In the genomic region with DNA sequence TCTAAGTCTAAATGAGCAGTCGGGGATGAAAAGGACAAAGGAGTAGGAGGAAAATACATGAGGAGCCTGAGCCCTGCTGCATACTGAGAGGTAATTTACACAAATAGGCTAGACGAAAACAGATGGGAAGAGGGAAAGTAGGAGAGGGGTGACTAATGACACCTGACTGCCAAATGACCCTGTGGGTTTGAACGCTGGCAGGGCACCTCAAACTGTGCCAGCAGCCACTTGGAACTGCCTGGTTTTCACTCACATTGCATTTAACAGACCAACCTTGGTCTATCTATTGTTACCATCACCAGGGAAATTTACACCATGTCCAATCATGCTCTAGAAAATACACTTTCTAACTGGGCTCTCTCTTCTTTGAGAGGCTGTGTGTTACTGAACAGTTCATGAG, we compare ENCODE assay signal across 14 mouse cellular contexts.
DNase-seq lines count a peak whose midpoint lies in the region; ATAC-seq lines count a peak whose summit lies in the region.
"Had no signal": no experiment of that assay in that cellular context is flagged by ENCODE, and none has a peak within 500 bp of the region (broad histone marks: within the 10 kb centered on the region; RNA-seq: fewer than 3 reads in every experiment).

No protein-coding gene starts in this region.

- 30% methylated on average over 3 of the region's 3 CpGs for WGBS in embryonic facial prominence, embryonic 14.5 days
- WGBS in midbrain, embryonic 13.5 days = 13% methylated on average over 3 of the region's 3 CpGs

- H3K4me1 ChIP-seq in embryonic facial prominence, embryonic 14.5 days (ENCODE audit: control insufficient read depth, insufficient read depth, low read length) = no peaks in the 10 kb centered on the region
- H3K4me1 ChIP-seq in midbrain, embryonic 13.5 days (replicated peaks) = peaks cover 8% of the 10 kb centered on the region
- H3K4me1 ChIP-seq: embryonic facial prominence, embryonic 12.5 days; megakaryocyte, embryonic 14.5 days had no signal

- H3K4me3 ChIP-seq in embryonic facial prominence, embryonic 14.5 days (ENCODE audit: low read depth, low read length) = no peak overlapping the region
- no peak overlapping the region for H3K4me3 ChIP-seq in midbrain, embryonic 13.5 days (replicated peaks)
- H3K4me3 ChIP-seq: embryonic facial prominence, embryonic 12.5 days; heart, adult 2 months; megakaryocyte, embryonic 14.5 days had no signal

- no peak overlapping the region for H3K9ac ChIP-seq in embryonic facial prominence, embryonic 14.5 days (ENCODE audit: low read depth, low read length)
- no peak overlapping the region for H3K9ac ChIP-seq in midbrain, embryonic 13.5 days (replicated peaks)
- H3K9ac ChIP-seq: embryonic facial prominence, embryonic 12.5 days; liver, postnatal 0 days had no signal

- DNase-seq in Muller cell, postnatal 12 days (ENCODE audit: inconsistent ontology term) = peak; percentile 38
- peak; percentile 17 for DNase-seq in cerebellum, adult 11 months
- DNase-seq in embryonic facial prominence, embryonic 14.5 days (ENCODE audit: low spot score) = no peak
- DNase-seq in adipocyte (ENCODE audit: low spot score) = no peak
- no peak for DNase-seq in thymus, adult 18-20 months
- DNase-seq: heart, adult 2 months; kidney, postnatal 36 days; liver, postnatal 0 days; thymus, postnatal 14 days had no signal

- no peaks in the 10 kb centered on the region for H3K9me3 ChIP-seq in embryonic facial prominence, embryonic 14.5 days (ENCODE audit: control insufficient read depth, low read length)
- H3K9me3 ChIP-seq in midbrain, embryonic 13.5 days = no peaks in the 10 kb centered on the region
- H3K9me3 ChIP-seq: embryonic facial prominence, embryonic 12.5 days; megakaryocyte, embryonic 14.5 days had no signal

- no peak overlapping the region for H3K27ac ChIP-seq in embryonic facial prominence, embryonic 14.5 days (replicated peaks; ENCODE audit: low read depth, low read length)
- 0 out of 2 replicates have a peak overlapping the region, but pooled peaks have one; percentile 5 for H3K27ac ChIP-seq in midbrain, embryonic 13.5 days
- H3K27ac ChIP-seq: embryonic facial prominence, embryonic 12.5 days; heart, adult 2 months had no signal

- H3K36me3 ChIP-seq in embryonic facial prominence, embryonic 14.5 days (ENCODE audit: control insufficient read depth, insufficient read depth, low read length) = no peaks in the 10 kb centered on the region
- H3K36me3 ChIP-seq in midbrain, embryonic 13.5 days = no peaks in the 10 kb centered on the region
- H3K36me3 ChIP-seq: embryonic facial prominence, embryonic 12.5 days had no signal

- ATAC-seq in embryonic facial prominence, embryonic 14.5 days (ENCODE audit: low read depth) = 0 out of 2 replicates have a peak, but pooled peaks have one; percentile 41
- ATAC-seq in midbrain, embryonic 13.5 days = peak; percentile 84
- no peak for ATAC-seq in CD4-positive, CD25-positive, alpha-beta regulatory T cell, adult 4 months
- ATAC-seq: liver, postnatal 0 days had no signal

- H3K4me2 ChIP-seq in embryonic facial prominence, embryonic 14.5 days (ENCODE audit: low read depth, low read length) = no peak overlapping the region
- H3K4me2 ChIP-seq in midbrain, embryonic 13.5 days (replicated peaks) = no peak overlapping the region
- H3K4me2 ChIP-seq: embryonic facial prominence, embryonic 12.5 days had no signal

- no peaks in the 10 kb centered on the region for H3K27me3 ChIP-seq in embryonic facial prominence, embryonic 14.5 days (replicated peaks; ENCODE audit: control insufficient read depth, insufficient read depth, low read length)
- H3K27me3 ChIP-seq in midbrain, embryonic 13.5 days = no peaks in the 10 kb centered on the region
- H3K27me3 ChIP-seq: CH12.LX; embryonic facial prominence, embryonic 12.5 days; megakaryocyte, embryonic 14.5 days had no signal

Comparison
In these comparisons a context has a peak if more than half of its experiments do, and no peak if none do; other contexts are left out.
1. DNase-seq: peak in Muller cell, postnatal 12 days (single experiment) and cerebellum, adult 11 months (single experiment); none in embryonic facial prominence, embryonic 14.5 days (single experiment), adipocyte (single experiment) and thymus, adult 18-20 months (0 of 2).